Mouse (Mus musculus) forebrain, embryonic 14.5 days (tissue): ENCODE data around the gene Adra1d. TPM values are rescaled to one million over a fixed set of nuclear protein-coding genes. Genes with fewer than 3 reads are reported as not detected.
A peak's percentile ranks its signal among the peaks of the same experiment; 100 is the strongest.

Experiments used
- ATAC-seq: fragments of 200-750 bp; cut with Nextera tagmentation; 2 replicates; pipeline ENCODE4 v1.8.0; 2017; ENCODE audit warnings: mild to moderate bottlenecking, moderate library complexity
- DNase-seq: peaks from one replicate; pipeline ENCODE4 v3.0.0-alpha.2; 2015; ENCODE audit warnings: low spot score
- H3K27ac ChIP-seq: fragments of 300-500 bp; sonication (generic); 2 replicates; pipeline ENCODE4 v1.5.1; 2014; ENCODE audit warnings: low read depth, mild to moderate bottlenecking, control low read depth, low read length, moderate library complexity
- H3K27me3 ChIP-seq: fragments of 300-500 bp; sonication (generic); replicated peaks from 2 replicates; pipeline ENCODE4 v1.6.1; 2014; ENCODE audit warnings: low read length, control low read depth, mixed read lengths; ENCODE audit not compliant: control insufficient read depth, insufficient read depth
- H3K36me3 ChIP-seq: fragments of 300-500 bp; sonication (generic); 2 replicates; pipeline ENCODE4 v1.6.1; 2014; ENCODE audit warnings: low read length, control low read depth; ENCODE audit not compliant: control insufficient read depth, insufficient read depth
- H3K4me1 ChIP-seq: fragments of 300-500 bp; sonication (generic); 2 replicates; pipeline ENCODE4 v1.6.1; 2014; ENCODE audit warnings: antibody characterized with exemption, low read length, control low read depth; ENCODE audit not compliant: control insufficient read depth, insufficient read depth
- H3K4me2 ChIP-seq: fragments of 300-500 bp; sonication (generic); 2 replicates; pipeline ENCODE4 v1.6.1; 2014; ENCODE audit warnings: mild to moderate bottlenecking, control low read depth, low read length
- H3K4me3 ChIP-seq: fragments of 300-500 bp; sonication (generic); 2 replicates; pipeline ENCODE4 v1.5.1; 2014; ENCODE audit warnings: low read depth, low read length, control low read depth
- H3K9ac ChIP-seq: fragments of 300-500 bp; sonication (generic); 2 replicates; pipeline ENCODE4 v1.6.1; 2014; ENCODE audit warnings: mild to moderate bottlenecking, low read length, control low read depth, moderate library complexity
- H3K9me3 ChIP-seq: fragments of 300-500 bp; sonication (generic); replicated peaks from 2 replicates; pipeline ENCODE4 v1.6.1; 2016; ENCODE audit warnings: low read length, control low read depth, mixed read lengths; ENCODE audit not compliant: control insufficient read depth
- WGBS: fragments of 180-500 bp; shearing (Covaris S2); extraction: QIAGEN DNeasy Blood & Tissue Kit; methylation state at CpG from one replicate; pipeline ENCODE4 v1.1.7; 2014; 5-methylcytosine and 5-hydroxymethylcytosine counted together
- polyA plus RNA-seq: library from polyadenylated mRNA; unstranded; fragments of >200 nt; fragmentation: Nextera tagmentation; extraction: Ambion mirVana; gene quantifications from 2 replicates; pipeline ENCODE4 v1.2.1, GENCODE M21; 2014

Adra1d gene
- not detected in 2 replicates for polyA plus RNA-seq

DNA sequence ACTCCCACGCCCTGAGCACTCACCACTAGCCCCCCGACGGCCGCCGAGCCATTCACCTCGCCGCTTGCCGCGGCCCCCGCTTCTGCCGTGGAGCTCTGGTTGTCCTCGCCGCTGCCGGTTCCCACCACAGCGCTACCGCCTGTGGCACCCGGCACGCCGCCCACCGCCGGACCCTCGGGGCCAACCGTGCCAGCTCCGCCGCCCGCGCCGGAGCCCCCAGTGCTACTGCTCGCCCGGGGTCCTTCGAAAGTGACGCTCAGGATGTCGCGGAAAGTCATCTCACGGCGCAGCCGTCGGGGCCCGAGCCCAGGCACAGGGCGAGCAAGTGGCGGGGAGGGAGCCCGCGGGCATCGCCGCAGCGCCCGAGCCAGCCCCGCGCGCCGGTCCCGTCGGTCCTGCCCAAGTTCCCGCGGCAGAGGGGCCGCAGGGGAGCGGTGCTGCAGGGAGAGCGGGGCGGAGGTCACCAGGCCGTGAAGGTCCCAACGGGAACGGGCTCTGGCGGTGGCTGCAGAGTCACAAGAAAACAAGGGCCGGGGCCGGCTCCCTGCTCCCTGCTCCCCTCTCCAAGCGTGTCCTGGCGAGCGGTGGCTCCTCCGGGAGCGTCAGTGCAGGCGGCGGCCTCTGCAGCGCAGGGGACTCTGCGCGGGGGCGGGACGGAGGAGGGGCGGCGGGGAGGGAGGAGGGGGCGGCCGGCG, at the start of gene Adra1d:
Adra1d (minus strand) TSS at position 393 of the 695 bp plus-strand sequence.
- Histone ChIP-seq H3K36me3 (no peaks in the 10 kb centered on the region), H3K4me2 (peak within 1 kb of the TSS; percentile 68), H3K4me1 (no peaks in the 10 kb centered on the region), H3K27me3 (peaks cover 56% of the 10 kb centered on the region), H3K4me3 (peak within 1 kb of the TSS; percentile 39), H3K27ac (no peak within 1 kb of the TSS), H3K9me3 (no peaks in the 10 kb centered on the region), H3K9ac (peak within 1 kb of the TSS; percentile 32; the same call in 1 of the 2 replicates)
- peak; percentile 54 for ATAC-seq
- WGBS: 2% methylated on average over 72 of the region's 82 CpGs
- no peak for DNase-seq

DNA sequence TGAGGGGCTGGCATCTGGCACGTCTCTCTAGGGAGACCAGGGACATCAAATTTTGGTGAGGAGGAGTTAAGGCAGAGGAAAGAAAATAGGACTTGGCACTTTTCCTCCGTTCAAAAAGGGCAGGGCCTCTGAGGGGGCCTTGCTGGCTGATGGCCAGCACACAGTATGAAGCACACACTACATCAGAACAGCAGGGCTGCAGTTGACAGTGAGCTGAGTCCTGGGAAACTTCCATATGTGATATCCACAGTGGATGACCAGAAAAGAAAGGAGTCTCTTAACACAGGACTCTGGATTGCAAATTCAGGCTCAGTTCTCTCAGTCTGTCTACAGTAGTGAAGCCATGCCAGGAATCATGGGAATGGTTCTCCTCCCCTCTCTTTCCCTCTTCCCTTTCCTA, 39.8 kb upstream of the Adra1d start:
- Histone ChIP-seq H3K9me3 (no peaks in the 10 kb centered on the region), H3K36me3 (no peaks in the 10 kb centered on the region), H3K4me1 (no peaks in the 10 kb centered on the region), H3K4me3 (no peak overlapping the region), H3K9ac (no peak overlapping the region), H3K27me3 (no peaks in the 10 kb centered on the region), H3K27ac (no peak overlapping the region), H3K4me2 (no peak overlapping the region)
- ATAC-seq: no peak
- peak; percentile 10 for DNase-seq
- WGBS: 49% methylated on average over 2 of the region's 2 CpGs

GRCm38 (mm10) chr2:131594871-131595270, 32.8 kb upstream of the Adra1d start:
- Histone ChIP-seq H3K27me3 (no peaks in the 10 kb centered on the region), H3K9ac (no peak overlapping the region), H3K4me3 (no peak overlapping the region), H3K9me3 (no peaks in the 10 kb centered on the region), H3K4me1 (no peaks in the 10 kb centered on the region), H3K4me2 (no peak overlapping the region), H3K27ac (no peak overlapping the region), H3K36me3 (no peaks in the 10 kb centered on the region)
- no peak for ATAC-seq
- no peak for DNase-seq
- WGBS: 90% methylated on average over 6 of the region's 6 CpGs

DNA sequence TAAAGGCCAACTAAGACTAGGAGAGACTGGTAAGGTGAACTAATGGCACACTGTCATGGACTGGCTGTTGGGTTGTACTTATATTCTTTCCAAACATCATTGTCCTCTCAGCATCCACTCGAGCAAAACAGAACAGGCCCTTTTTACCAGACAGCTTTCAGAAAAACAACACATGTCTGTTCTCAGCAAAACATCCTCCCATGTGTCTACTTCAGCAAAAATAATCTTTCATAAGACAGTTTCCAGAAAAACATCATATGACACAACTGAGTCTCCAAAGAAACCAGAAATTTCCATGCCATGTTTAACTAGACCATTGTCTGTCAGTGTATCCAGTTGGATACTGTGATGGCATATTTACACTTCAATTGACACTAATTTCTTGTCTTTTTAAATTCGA, 25.4 kb upstream of the Adra1d start:
- no peaks in the 10 kb centered on the region for H3K27me3 ChIP-seq
- H3K9ac ChIP-seq: no peak overlapping the region
- H3K27ac ChIP-seq: no peak overlapping the region
- no peak for DNase-seq
- WGBS: 74% methylated on average over 2 of the region's 2 CpGs
- no peaks in the 10 kb centered on the region for H3K36me3 ChIP-seq
- no peaks in the 10 kb centered on the region for H3K4me1 ChIP-seq
- H3K4me2 ChIP-seq: no peak overlapping the region
- ATAC-seq: no peak
- no peak overlapping the region for H3K4me3 ChIP-seq
- H3K9me3 ChIP-seq: no peaks in the 10 kb centered on the region

DNA sequence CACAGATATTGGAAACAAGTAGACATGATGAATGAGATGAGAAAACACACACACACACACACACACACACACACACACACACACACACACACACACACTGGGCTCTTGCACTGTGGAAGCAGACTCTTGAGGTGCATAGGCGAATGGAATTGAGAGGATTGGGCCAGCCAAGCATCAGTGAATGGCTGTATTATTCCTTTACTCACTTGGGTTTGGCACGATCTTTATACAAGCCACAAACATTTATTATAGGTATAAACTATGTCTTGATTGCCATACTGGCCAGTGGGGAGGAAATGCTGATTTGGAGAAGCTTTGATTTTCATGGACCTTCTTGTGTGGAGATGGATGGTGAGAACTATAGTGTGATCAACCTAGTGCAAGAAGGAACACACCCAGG, 19.4 kb upstream of the Adra1d start:
- H3K27me3 ChIP-seq: no peaks in the 10 kb centered on the region
- no peak overlapping the region for H3K27ac ChIP-seq
- no peaks in the 10 kb centered on the region for H3K36me3 ChIP-seq
- H3K9me3 ChIP-seq: no peaks in the 10 kb centered on the region
- DNase-seq: no peak
- 81% methylated on average over 2 of the region's 2 CpGs for WGBS
- no peak overlapping the region for H3K9ac ChIP-seq
- no peak for ATAC-seq
- H3K4me2 ChIP-seq: no peak overlapping the region
- H3K4me1 ChIP-seq: no peaks in the 10 kb centered on the region
- H3K4me3 ChIP-seq: no peak overlapping the region

DNA sequence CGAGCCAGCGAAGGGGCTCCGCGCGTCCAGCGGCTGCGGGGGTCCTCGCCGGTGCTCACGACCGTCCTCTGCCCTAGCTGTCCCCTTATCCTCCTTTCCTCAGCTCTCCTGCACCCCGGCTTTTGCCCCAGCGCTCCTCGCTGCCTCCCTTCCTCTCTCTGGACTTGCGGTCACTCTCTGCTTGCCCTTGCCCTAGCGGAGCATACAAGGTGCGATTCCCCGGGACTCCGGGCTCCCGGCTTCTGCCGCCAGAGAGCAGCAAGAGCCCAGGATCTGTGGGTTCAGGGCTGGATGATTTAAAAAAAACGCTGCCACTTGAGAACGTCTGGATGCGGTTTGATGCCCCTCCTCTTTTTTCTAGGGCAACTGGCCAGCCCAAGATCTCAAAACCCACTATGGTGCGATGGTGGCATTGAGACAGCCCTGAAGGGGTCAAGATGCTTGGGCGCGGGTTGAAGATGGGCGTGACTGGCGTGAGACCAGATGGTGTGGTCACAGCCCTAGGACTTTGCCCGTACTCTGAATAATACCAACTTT, 571 bp upstream of the Adra1d start:
- Histone ChIP-seq H3K4me2 (peak overlapping the region; percentile 68), H3K9me3 (no peaks in the 10 kb centered on the region), H3K27me3 (peaks cover 56% of the 10 kb centered on the region), H3K4me1 (no peaks in the 10 kb centered on the region), H3K9ac (peak overlapping the region; percentile 32; the same call in 1 of the 2 replicates), H3K4me3 (peak overlapping the region; percentile 39), H3K27ac (no peak overlapping the region), H3K36me3 (no peaks in the 10 kb centered on the region)
- DNase-seq (peak; percentile 69), ATAC-seq (peak; percentile 67; the same call in 1 of the 2 replicates)
- under 1% methylated on average over 29 of the region's 30 CpGs for WGBS

DNA sequence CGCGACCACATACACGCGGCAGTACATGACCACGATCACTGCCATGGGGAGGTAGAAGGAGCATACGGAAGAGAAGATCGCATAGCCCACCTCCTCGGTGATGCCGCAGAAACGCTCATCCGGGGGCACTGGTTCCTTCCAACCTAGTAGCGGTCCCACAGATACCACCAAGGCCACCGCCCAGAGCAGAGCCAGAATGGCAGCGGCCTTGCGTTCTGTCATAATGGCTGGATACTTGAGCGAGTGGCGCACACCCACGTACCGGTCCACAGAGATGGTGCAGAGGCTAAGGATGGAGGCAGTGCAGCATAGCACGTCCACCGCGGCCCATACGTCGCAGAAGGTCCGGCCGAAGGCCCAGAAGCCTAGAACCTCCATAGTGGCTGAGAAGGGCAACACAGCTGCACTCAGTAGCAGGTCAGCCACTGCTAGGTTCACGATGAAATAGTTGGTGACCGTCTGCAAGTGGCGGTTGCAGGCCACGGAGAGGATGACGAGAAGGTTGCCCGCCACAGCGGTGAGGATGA, 676 bp downstream of the Adra1d start:
- no peak for ATAC-seq
- DNase-seq: no peak
- H3K9me3 ChIP-seq: no peaks in the 10 kb centered on the region

DNA sequence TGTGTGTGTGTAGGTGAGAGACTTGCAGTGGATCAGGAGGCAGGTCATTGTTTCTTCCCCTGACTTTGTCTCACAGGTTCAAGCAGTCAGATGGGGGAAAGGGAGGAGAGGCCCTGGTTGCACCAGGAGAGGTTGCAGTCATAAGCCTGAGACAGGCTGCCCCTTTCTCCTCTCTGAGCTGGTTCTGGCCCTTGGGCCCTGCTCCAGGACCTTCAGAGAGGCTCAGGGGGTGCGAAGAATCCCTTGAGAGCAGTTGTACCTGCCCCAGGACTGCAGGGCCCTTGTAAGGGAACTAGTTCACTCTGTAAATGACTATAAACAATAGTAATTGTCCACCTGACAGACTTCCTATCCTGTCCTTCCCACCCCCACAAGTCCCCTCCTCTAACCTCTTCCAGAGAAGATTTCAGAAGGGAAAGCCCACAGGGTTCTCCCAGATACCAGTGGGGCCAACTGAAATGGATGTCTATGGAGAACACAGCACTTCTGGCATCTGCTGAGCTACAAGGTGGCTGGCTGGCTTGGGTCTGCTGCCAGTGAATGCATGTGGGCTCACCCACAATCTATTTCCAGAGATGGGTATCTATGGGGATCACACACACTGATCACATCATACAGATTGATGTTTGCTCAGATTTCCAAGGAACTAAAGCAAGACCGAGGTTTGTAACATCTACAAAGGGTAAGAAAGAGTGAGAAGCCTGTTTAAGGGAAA, 1.7 kb downstream of the Adra1d start:
- Histone ChIP-seq H3K36me3 (no peaks in the 10 kb centered on the region), H3K27me3 (peaks cover 59% of the 10 kb centered on the region), H3K4me2 (no peak overlapping the region), H3K27ac (no peak overlapping the region), H3K9ac (no peak overlapping the region), H3K4me1 (no peaks in the 10 kb centered on the region), H3K4me3 (no peak overlapping the region), H3K9me3 (no peaks in the 10 kb centered on the region)
- ATAC-seq: no peak
- DNase-seq: no peak
- 42% methylated on average over 2 of the region's 2 CpGs for WGBS

More for the DNA sequence above, 676 bp downstream of the Adra1d start:
- H3K4me1 ChIP-seq: no peaks in the 10 kb centered on the region
- 5% methylated on average over 33 of the region's 33 CpGs for WGBS
- H3K27me3 ChIP-seq: peaks cover 59% of the 10 kb centered on the region
- H3K27ac ChIP-seq: no peak overlapping the region
- H3K4me2 ChIP-seq: peak overlapping the region; percentile 68
- H3K36me3 ChIP-seq: no peaks in the 10 kb centered on the region
- peak overlapping the region; percentile 39 for H3K4me3 ChIP-seq
- no peak overlapping the region for H3K9ac ChIP-seq
